Mouse (Mus musculus) left cerebral cortex, postnatal 10 days (tissue): ENCODE measurements around the gene Acad11. TPM values are rescaled to one million over a fixed set of nuclear protein-coding genes. Genes with fewer than 3 reads are reported as not detected.

ENCODE experiments used
- total RNA-seq, 2 experiments: library from RNA; stranded (reverse); gene quantifications; 2 replicates each; pipeline ENCODE4 v1.2.3; 2021

Acad11 gene
- total RNA-seq, 2 experiments from 2014 or later: 15.4 to 15.6 TPM

Other genes starting within 250 kb of the Acad11 start
- gene Nphp3, start 60.8 kb upstream of the Acad11 start, total RNA-seq: 10 to 100 TPM in 1 of 2 experiments, 1 to 10 TPM in 1; 8.6 to 11.4 TPM
- not detected for gene Gm28305, start 22.7 kb upstream of the Acad11 start, total RNA-seq
- gene Uba5, start 243 bp upstream of the Acad11 start, total RNA-seq: 10 to 100 TPM; 42.1 to 43.4 TPM
- under 1 TPM; 0.28 to 0.66 TPM for gene Ackr4, start 63.6 kb downstream of the Acad11 start, total RNA-seq
- gene Dnajc13, start 199.6 kb downstream of the Acad11 start, total RNA-seq: 10 to 100 TPM; 74.5 to 76.7 TPM